Mouse (Mus musculus): ENCODE measurements around the gene Jazf1. TPM values are rescaled to one million over a fixed set of nuclear protein-coding genes. Genes with fewer than 3 reads are reported as not detected.

The Jazf1 gene
- total and polyA plus RNA-seq, 3 experiments: 0.42 to 1.7 (median 0.75) TPM

GRCm38 (mm10) chr6:53064070-53064469, 4.4 kb downstream of the Jazf1 start:
- H3K4me1 ChIP-seq (ENCODE audit: control insufficient read depth in 1 of 2, insufficient read depth in 2 of 2): peaks cover 6 to 15% of the 10 kb centered on the region in 2 experiments
- H3K9ac ChIP-seq (ENCODE audit: insufficient read depth, low read depth): no peak overlapping the region
- H3K4me3 ChIP-seq (replicated peaks in 1 of 3; ENCODE audit: low read depth in 2 of 3, low read length in 2 of 3, poor library complexity in 1 of 3): no peak overlapping the region
- H3K27ac ChIP-seq (ENCODE audit: insufficient read depth, low read depth): no peak overlapping the region
- no peaks in the 10 kb centered on the region for H3K27me3 ChIP-seq (replicated peaks)
- in situ Hi-C loops (cut with MboI; ENCODE audit: low pct_ligation_motif_present, low pct_unique_long_range_greater_than_20kb, low sequenced_read_pairs) (no loop called here), dilution Hi-C loops (cut with MboI; ENCODE audit: extremely low pct_ligation_motif_present, extremely low pct_unique_long_range_greater_than_20kb, low sequenced_read_pairs) (no loop called here)
- no peaks in the 10 kb centered on the region for H3K79me2 ChIP-seq (replicated peaks; ENCODE audit: control insufficient read depth, extremely low read depth, insufficient read depth, poor library complexity, severe bottlenecking)
- DNase-seq (ENCODE audit: extremely low read depth): peak; percentile 12
- no peak overlapping the region for H3K4me2 ChIP-seq (ENCODE audit: insufficient read depth, low read depth, poor library complexity, severe bottlenecking)
- TF ChIP-seq SIN3A (IDR thresholded peaks at IDR 0.05; ENCODE audit: low read length) (no peak), RAD21 (IDR thresholded peaks at IDR 0.05; ENCODE audit: low read depth, low read length) (no peak), POLR2AphosphoS2 (IDR thresholded peaks at IDR 0.05; ENCODE audit: low read depth, low read length) (no peak), TCF12 (IDR thresholded peaks at IDR 0.05; ENCODE audit: low read depth, low read length) (no peak), BHLHE40 (IDR thresholded peaks at IDR 0.05; ENCODE audit: low read depth, low read length) (no peak), IRF4 (IDR thresholded peaks at IDR 0.05; ENCODE audit: low read depth, low read length) (no peak), MEF2A (IDR thresholded peaks at IDR 0.05; ENCODE audit: borderline replicate concordance, low read depth, low read length) (no peak), ETS1 (conservative IDR thresholded peaks at IDR 0.05; ENCODE audit: low read depth, low read length) (no peak), POLR2A (IDR thresholded peaks at IDR 0.05; ENCODE audit: low read depth, low read length) (no peak)
- peaks cover 0 to 16% of the 10 kb centered on the region in 2 experiments for H3K36me3 ChIP-seq (replicated peaks in 1 of 2; ENCODE audit: control insufficient read depth in 1 of 2, insufficient read depth in 1 of 2, low read length in 1 of 2)
- H3K9me3 ChIP-seq (replicated peaks; ENCODE audit: low read length): no peaks in the 10 kb centered on the region

- in situ Hi-C loops (cut with MboI; ENCODE audit: low pct_ligation_motif_present, low pct_unique_long_range_greater_than_20kb, low sequenced_read_pairs): loop anchor here (5.0 kb wide), 1 partner anchor 87 kb away; no protein-coding TSS in a partner anchor
- dilution Hi-C loops (cut with MboI; ENCODE audit: extremely low pct_ligation_motif_present, extremely low pct_unique_long_range_greater_than_20kb, low sequenced_read_pairs): no loop called here
- TF ChIP-seq ZC3H11A (IDR thresholded peaks at IDR 0.05; ENCODE audit: low read depth, low read length) (no peak), BHLHE40 (IDR thresholded peaks at IDR 0.05; ENCODE audit: low read depth, low read length) (no peak), USF1 (IDR thresholded peaks at IDR 0.05; ENCODE audit: low read depth, low read length) (no peak), USF2 (conservative IDR thresholded peaks at IDR 0.05; ENCODE audit: low read depth, low read length) (no peak), RAD21 (IDR thresholded peaks at IDR 0.05; ENCODE audit: low read depth, low read length) (no peak), TCF12 (IDR thresholded peaks at IDR 0.05; ENCODE audit: low read depth, low read length) (no peak), HCFC1 (IDR thresholded peaks at IDR 0.05; ENCODE audit: low read depth, low read length) (no peak), E2F4 (IDR thresholded peaks at IDR 0.05; ENCODE audit: insufficient replicate concordance, low read depth, low read length) (no peak), MAX (IDR thresholded peaks at IDR 0.05; ENCODE audit: low read length) (no peak), MXI1 (IDR thresholded peaks at IDR 0.05; ENCODE audit: low read depth, low read length) (no peak), MYC (IDR thresholded peaks at IDR 0.05; ENCODE audit: low read depth, low read length) (no peak)
Measured at GRCm38 (mm10) chr6:53054909-53055308, 13.5 kb downstream of the Jazf1 start.

More at GRCm38 (mm10) chr6:53054909-53055308, 13.5 kb downstream of the Jazf1 start:
- no peak overlapping the region for H3K4me3 ChIP-seq (replicated peaks in 1 of 3; ENCODE audit: low read depth in 2 of 3, low read length in 2 of 3, poor library complexity in 1 of 3)
- no peaks in the 10 kb centered on the region for H3K9me3 ChIP-seq (replicated peaks; ENCODE audit: low read length)
- no peaks in the 10 kb centered on the region for H3K27me3 ChIP-seq (replicated peaks)
- no peak for DNase-seq (ENCODE audit: extremely low read depth)
- no peak overlapping the region for H3K27ac ChIP-seq (ENCODE audit: insufficient read depth, low read depth)
- no peak overlapping the region for H3K9ac ChIP-seq (ENCODE audit: insufficient read depth, low read depth)
- no peaks in the 10 kb centered on the region for H3K79me2 ChIP-seq (replicated peaks; ENCODE audit: control insufficient read depth, extremely low read depth, insufficient read depth, poor library complexity, severe bottlenecking)
- no peak overlapping the region for H3K4me2 ChIP-seq (ENCODE audit: insufficient read depth, low read depth, poor library complexity, severe bottlenecking)
- H3K4me1 ChIP-seq (ENCODE audit: control insufficient read depth in 1 of 2, insufficient read depth in 2 of 2): no peaks in the 10 kb centered on the region
- H3K36me3 ChIP-seq (replicated peaks in 1 of 2; ENCODE audit: control insufficient read depth in 1 of 2, insufficient read depth in 1 of 2, low read length in 1 of 2): peaks cover 0 to 2% of the 10 kb centered on the region in 2 experiments
